Mouse (Mus musculus): ENCODE measurements around the gene Txn2.
A peak's percentile ranks its signal among the peaks of the same experiment; 100 is the strongest.

Txn2 gene

DNA sequence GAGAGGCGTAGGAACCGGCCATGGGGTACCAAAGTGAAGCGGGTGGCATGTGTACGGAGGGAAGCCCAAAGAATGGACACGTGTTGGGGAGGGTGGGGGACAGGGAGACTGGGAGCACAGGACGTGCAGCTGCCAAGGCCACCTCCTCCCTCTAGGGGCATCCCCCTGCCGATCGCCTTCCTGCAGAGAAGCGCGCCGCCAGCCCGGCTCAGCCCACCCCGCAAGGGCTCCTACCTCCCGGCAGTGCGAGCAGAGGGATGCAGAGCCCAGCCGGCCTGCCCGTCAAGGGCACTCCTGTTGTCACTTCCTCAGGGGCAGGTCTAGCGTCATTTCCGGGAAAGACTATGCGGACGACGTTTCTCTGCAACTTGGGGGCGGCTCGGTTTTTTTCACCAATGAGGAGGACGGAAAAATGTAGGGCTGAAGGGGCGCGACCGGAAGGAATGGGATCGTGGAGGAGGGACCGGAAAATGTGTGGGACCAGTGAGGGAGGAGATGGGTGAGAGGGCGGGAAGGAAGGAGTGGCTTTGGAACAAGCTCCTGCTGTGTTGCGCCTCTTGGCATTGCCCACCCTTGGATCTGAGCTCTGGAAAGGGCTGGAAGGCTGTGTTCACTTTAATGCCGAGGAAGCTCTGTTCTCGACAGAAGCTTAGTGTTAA is at the start of gene Txn2:
Txn2 (minus strand) TSS at position 334 of the 659 bp plus-strand sequence.
- peak; percentile 100 for DNase-seq (ENCODE audit: low read depth, low spot score)

DNA sequence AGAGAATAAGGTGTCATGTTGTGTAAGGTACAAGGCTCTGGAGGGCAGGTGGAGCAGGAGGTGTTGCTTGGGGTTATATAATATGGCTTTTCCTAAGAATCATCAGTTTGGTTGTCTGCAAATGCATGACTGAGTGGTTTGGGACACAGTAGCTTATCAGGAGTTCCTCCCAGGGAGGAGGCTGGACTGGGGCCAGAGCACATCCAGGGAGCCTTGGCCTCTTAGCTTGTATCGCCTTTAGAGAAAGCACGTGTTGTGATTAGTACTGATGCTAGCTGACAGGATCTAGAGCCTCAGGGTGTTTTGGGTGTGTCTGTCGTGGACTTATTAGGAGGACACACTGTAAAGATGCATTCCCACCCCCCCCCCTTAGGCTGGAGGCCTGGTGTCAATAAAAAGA is 48.9 kb upstream of the Txn2 start:
- DNase-seq (ENCODE audit: low read depth, low spot score) = no peak

DNA sequence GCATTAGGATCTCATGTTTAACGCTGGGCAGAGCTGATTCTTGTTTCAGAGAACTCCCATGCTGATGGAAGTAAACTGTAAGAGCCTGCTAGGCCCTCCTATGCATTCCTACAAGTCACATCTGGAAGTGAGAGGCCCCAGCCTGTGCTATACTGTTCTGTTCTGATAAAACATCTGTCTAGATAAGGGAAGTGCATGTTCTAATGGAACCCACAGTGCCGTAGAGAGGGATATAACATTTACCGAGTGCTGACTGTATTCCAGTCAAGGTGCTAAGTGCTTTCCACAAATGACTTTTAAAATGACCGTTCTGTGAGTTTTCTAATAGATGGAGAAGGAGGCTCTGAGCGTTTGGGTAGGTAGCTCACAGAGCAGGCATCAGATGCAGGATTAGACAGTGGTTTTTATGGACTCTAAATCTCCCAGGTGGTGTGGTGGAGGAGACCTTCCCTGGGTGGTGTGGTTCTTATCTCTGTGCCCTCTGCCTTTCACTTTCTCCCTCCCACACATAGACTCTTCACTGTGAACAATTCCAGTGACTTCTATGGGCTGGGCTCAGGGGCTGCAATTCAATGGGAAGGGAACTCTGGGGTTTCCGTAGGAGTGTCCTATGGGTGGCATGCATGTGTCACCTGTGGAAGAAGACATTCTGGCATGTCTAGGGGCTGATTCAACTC is 45.5 kb upstream of the Txn2 start:
- no peak for DNase-seq (ENCODE audit: low read depth, low spot score)

DNA sequence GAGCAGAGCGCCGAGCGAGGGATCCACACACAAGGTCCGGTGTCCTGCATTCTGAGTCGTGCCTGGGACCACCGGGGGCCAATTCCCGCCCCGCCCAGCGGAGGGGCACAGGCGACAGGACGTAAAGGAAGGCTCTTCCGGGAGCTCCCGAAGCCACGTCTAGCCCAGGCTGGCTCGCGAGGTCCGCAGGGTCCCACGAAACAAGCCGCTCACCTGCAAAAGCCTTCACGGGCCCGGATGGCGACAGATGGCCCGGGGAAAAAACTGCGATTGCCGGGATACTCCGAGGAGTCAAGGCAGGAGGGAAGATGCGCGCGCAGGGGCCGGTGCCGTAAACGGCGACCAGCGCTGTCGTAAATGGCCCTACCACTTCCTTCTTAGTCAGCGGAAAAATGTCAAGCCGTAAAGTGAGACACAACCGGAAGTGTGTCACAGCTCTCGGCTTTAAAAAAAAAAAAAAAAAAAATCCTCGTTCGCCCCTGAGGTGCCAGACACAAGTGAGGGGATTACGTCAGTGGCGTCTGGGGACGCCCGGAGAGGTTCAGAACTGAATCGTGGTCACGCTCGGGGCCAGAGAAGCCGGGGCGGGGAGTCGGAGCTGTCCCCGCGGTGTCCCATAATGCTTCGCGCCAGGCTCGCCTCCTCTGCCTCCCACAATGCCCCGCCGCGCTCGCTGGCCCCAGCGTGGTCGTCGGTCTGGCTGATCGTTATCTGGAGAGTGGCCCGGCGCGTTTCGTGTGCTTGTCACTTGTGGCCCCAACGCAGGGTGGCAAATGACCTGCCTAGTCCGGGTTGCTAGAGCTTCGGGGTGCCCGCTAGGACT is 41.9 kb upstream of the Txn2 start, which contains the start of gene Eif3d:
Eif3d (minus strand) TSS at position 344 of the 823 bp plus-strand sequence.
- peak; percentile 95 for DNase-seq (ENCODE audit: low read depth, low spot score)

DNA sequence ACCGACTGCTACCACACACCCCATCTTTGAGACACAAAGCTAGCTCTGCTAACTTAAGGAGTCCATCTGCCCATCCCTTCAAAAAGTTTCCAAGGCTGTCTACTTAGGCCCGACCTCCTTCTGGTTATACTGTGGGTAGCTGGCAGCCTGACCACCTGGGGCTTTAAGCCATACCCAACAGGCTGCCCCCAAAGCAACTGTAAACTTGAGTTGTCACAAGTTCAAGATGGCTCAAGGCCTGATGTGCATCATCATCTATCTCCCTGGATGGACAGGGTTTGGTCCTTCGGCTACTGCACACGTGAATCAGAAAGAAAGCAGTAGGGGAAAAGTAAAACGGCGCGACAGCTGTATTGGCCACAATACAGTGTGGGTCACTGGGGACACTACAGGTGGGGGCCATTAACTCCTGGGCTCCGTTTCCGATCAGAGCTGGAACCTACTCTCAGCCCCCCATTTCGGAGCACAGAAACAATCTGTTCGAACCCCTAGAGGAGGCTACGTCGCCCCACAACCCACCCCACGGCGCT is 41.2 kb upstream of the Txn2 start:
- no peak for DNase-seq (ENCODE audit: low read depth, low spot score)

DNA sequence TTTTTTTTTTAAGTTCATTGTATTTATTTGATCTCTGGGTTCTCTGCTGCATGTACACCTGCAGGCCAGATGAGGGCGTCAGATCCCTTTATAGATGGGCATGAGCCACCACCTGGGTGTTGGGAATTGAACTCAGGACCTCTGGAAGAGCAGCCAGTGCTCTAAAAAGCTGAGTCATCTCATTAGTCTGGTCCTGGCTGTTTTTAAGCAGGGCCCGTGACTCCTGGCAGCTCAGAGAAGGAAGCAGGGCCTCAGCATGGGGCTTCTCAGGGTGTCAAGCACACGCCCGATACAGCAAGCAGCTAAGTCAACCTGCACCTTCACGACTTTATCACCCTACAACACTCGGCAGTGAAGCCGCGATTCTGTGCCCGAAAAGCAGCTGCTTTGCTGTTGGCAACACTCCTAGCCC is 36.3 kb upstream of the Txn2 start:
- no peak for DNase-seq (ENCODE audit: low read depth, low spot score)

DNA sequence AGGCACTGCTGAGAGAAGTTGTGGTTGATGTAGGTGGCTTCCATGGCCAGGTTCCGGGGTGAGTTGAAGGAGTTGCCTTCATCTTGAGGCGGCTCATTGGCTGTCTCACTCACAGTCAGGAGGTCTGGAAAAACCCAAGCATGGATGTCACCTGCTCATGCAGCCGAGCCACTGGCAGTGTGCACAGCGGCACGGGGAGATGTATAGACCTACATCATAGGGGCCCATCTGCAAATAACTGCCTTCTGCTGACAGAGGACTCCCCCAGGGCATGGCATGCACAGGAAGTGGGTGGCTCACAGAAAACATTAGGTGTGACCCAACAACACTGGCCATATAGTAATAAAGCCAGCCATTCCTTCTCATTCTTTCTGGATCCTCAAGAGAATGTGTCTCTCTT is 33.6 kb upstream of the Txn2 start:
- no peak for DNase-seq (ENCODE audit: low read depth, low spot score)

DNA sequence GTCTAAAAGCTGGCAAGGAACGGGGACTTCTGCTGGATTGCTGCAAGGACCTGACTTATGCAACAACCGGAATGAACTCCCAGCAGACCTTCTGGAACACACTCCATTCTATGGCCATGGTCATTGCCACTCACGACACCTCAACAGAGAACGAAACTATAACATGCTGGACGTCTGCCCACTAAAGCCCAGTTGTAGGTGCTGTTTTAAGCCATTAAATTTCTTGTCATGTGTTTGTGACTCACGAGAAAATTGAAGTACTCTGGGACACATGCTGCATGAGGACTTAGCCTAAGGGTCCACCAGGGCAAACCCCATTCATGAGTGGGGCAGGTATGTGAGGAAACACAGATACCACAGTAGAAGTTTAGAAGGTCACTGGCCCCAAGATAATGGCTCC is 31.9 kb upstream of the Txn2 start:
- no peak for DNase-seq (ENCODE audit: low read depth, low spot score)

DNA sequence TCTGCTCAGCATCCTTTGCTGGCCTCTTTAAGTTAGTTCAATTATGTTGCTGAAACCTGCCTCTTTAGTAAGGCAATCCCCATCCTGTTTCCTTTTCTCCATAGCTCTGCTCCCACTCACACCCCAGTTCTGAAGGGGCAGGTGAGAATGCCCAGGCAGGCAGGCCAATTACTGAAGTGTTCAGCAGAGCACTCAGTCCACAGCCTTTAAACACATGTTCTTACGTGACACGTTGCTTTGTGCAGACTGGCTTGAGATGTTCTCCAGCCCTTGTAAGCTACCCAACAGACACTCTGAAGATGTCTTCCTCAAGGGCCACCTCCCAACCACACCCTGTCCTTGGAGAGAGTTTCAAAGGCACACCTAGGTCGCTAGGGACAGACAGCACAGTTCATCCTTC is 29.3 kb upstream of the Txn2 start:
- no peak for DNase-seq (ENCODE audit: low read depth, low spot score)

DNA sequence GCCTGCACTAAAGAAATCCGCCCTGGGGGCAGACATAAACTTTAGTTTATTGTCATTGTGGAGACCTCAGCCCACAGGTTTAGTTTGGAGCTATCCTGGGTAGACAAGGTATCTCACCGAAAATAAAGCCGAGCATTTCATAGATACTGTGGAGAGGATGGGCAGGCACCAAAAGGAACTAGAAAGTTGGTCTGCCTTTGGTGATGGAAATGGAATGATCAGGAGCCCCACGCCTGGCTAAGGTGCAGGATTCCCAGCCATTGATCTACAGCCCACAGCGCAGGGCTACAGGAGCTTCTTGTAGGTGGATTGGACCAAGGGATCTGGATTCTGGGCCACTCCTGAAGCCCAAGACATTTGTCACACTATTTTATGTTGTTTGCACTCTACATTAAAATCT is 28.8 kb upstream of the Txn2 start:
- no peak for DNase-seq (ENCODE audit: low read depth, low spot score)

DNA sequence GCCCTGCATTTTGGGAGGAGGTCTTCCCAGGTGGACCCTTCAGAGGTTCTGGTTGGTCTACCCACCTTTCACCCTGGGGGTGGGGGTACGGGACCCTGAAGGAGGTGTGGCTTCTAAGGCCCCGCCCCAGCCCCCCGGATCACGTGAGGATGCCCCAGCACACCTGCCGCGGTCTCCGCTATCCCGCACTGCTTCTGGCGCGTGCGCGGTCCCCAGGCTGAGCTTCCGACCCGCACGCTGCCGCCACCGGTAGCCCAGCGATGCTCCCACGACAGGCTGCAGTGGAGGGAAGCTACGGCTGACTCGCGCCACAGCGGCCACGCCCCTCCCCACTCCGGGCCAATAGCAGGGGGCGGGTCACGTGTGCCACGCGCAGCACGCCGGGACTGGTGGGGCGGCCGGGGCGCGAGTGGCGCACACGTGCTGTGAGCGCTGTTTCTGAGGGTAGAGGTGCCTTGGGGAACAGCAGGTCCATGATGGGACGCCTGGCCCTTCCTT is 27.6 kb upstream of the Txn2 start, which contains the start of gene Foxred2:
Foxred2 (minus strand) TSS at position 319 of the 498 bp plus-strand sequence.
- peak; percentile 63 for DNase-seq (ENCODE audit: low read depth, low spot score)

DNA sequence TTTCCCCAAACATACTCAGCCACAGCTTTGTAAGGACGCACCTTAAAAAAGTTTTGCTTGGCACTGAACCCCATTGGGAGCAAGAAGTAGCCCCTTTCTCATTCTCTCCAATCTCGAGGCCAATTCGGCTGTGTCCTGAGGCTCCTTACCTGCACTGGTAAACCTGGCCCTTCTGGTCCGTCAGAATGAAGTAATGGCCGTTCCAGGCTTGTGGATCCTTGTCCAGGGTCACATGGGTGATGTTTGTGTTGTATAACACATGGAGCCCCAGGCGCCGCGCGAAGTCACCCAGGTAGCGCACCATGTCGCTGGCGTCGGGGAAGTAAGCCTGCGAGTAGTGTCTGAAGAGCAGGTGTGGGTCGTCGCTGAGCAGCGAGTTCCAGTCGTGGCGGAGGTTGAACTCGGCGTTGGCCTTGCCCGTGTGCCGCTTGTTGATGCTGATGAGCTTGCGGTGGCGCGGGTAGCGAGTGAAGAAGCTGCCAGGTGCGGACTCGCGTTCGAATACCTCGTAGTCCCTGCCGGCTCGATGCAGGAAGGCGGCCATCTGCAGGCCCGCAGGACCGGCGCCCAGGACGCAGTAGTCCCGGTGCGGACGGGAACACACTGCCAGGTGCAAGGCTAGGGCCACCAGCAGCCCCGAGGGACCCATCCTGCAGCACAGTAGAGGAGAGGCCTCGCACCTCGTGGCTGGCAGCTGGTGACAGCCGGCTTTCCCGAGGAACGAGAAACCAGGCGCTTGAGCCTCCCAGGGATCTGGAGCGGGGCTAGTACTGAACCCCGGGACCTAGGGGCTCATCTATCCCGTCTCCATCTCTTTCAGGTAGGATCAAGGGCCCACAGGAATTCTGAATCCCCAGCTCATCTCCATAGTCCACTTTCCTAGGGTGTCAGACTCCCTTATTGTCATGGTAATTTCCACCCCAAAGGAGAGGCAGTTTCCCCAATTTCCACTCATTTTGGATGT is 26.9 kb upstream of the Txn2 start:
- no peak for DNase-seq (ENCODE audit: low read depth, low spot score)

DNA sequence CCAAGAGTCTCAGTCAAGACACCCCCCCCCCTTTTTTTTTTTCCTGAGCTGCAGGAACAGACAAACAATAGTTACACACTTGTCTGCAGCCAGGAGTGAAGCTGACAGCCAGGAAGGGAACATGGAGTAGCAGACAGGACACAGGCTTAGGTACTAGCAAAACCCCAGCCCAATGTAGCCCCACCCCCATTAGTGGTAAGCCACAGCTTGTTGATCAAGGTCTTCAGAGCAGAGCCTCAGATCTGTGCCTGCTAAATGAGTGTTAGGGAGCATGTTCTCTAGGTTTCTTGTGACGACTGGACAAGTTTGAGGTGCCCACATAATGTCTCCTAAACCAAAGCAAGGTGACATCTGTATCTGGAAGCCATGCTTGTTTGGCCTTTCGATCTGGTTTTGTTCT is 25.6 kb upstream of the Txn2 start:
- DNase-seq (ENCODE audit: low read depth, low spot score) = no peak

DNA sequence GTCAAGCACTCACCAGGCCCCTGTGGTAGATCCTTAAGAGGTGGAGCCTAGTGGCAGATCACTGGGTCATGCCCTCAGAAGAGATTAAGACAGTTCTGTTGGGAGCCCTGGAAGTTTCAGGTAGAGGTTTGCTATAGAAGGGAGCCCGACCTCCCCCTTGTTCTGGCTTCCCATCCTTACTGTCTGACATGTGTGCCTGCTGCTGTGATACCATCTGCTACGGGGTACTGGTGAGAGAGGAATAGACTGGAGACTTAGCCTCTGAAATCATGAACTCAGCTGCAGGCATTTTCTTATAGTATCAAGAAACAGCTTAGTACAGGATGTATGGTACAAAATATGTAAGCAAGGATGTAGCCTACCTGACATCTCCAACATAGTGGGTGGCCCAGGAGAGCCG is 24.1 kb upstream of the Txn2 start:
- no peak for DNase-seq (ENCODE audit: low read depth, low spot score)

DNA sequence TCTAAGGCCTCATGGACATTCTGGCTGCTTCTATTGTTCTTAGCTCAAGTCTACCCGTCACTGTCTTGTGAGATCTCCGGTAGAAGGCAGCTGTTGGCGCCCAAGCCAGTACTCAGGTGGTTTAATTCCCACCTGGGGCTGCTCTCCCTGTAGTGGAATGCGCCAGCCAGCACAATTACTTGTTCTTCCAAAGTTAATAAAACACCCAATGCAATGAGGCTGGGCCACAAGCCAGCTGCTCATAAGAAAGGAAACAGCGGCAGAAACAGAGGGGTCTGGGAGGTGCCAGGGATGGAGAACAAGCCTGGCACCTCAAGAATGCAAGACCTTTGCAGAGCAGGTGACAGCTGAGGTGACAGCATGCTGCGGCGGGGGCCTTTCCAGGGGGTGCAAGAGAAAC is 20.3 kb upstream of the Txn2 start:
- DNase-seq (ENCODE audit: low read depth, low spot score) = no peak

DNA sequence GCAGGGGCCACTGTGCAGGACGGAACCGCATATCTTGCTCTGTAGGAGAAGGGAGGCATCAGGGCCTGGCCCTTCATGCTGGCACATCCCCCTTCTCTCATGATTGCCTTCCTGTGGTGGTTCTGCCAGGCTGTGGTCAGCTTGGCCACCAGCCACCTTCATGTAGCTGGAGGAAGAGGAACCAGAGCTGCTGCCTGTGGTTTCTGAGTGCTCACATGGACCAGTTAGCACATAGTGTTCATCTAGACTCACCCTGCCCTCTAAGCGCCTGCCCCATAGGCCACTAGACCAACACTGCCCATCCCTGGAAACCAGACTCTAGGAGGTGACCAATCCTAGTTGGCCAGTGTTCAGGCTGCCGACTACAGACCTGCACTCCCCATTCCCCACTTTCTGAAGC is 16.9 kb upstream of the Txn2 start:
- DNase-seq (ENCODE audit: low read depth, low spot score) = no peak

DNA sequence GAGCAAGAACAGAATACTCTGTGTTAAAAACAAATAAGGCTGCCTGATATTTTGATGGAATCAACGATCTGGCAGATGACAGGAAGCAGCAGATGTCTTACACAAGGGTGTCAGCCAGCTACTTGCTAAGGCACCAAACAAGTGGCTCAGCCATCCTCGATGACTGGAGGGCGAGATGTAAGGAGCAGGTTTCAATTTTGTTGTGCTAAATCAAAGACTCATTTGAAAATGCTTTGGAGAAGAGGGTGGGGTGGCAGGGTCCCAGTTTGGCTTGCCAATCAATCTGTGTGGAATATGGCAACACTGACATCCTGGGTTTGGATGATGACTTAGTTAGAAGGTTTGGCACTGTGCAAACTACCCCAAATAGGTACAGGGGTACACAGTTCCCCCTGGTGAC is 12.8 kb upstream of the Txn2 start:
- DNase-seq (ENCODE audit: low read depth, low spot score) = no peak

DNA sequence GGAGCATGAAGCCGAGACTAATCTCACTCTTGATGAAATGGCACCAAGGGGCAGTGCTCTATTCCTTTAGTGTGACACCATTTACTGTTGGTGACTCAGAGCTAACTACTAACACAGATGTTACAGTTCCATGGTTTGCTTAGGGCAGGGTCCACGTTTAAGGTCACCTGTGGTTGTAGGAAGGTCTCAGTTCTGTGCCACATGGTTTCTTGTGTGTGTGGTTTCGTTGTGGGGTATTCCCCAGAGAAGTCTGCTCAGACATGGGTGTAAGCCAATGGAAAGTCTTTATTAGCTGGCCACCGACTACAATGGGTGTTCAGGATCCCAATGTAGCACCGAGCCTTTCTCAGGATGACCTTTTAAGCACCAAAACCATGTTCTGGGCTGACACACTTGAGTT is 9.7 kb upstream of the Txn2 start:
- no peak for DNase-seq (ENCODE audit: low read depth, low spot score)

DNA sequence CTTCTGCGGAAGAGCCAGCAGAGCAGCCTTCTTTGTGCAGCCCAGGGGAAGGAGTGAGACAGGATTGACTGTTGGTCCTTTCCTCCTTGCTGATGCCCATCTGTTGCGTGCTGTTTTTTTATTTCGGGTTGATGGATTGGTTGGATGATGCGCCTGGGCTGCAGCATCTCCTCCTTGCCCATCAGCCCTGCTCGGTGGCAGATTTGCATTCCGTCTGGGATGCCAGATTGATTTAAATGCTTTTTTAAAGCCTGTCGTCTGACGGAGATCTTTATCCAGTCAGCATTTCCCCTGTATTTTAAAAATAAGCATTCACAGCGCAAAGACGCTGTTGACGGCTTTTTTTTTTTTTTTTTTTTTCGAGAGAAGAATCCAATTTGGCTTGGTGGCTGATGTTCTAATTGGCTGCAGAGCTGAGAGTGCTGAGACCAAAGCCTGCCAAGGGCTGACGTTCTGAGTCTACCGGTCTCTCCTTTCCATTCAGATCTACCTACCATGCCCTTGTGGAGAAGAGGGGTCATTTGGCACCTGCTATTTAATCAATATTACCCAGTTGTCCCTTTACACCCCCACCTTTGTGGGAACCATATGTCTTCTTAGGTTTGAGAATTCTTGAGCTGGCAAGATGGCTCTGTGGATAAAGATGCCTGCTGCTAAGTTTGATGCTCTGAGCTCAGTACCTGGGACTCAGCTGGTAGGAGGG is 7.0 kb upstream of the Txn2 start:
- DNase-seq (ENCODE audit: low read depth, low spot score) = peak; percentile 71

DNA sequence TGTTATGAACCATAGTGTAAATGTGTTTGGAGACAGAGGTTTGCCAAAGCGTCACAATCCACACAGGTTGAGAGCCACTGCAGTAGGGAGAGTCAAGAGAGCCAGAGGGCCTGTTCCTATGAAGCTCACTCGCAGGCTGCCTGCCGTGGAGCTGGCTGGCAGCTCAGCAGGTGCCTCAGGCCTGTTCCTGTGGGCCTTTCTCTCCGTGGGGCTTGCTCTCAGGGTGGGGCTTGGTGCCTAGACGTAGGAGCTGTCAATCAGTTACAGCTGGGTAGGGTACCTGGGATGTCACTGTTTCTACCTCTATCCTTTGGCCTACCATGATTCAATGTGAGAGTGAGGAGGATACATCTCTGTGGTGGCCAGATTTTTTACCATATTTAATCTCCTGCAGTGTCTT is 6.2 kb upstream of the Txn2 start:
- DNase-seq (ENCODE audit: low read depth, low spot score) = no peak

Measured in telencephalon, adult 2 months (tissue).